Mouse (Mus musculus) embryonic facial prominence, embryonic 10.5 days (tissue): ENCODE measurements around the gene Ddx1. TPM values are rescaled to one million over a fixed set of nuclear protein-coding genes. Genes with fewer than 3 reads are reported as not detected.

ENCODE experiments used
- DNase-seq: peaks from one replicate; pipeline ENCODE4 v3.0.0-alpha.2; 2017; ENCODE audit warnings: low spot score
- H3K27ac ChIP-seq: fragments of 300-500 bp; sonication (generic); replicated peaks from 2 replicates; pipeline ENCODE4 v1.5.1; 2016; ENCODE audit warnings: mild to moderate bottlenecking
- H3K27me3 ChIP-seq: fragments of 300-500 bp; sonication (generic); replicated peaks from 2 replicates; pipeline ENCODE4 v1.6.1; 2016; ENCODE audit warnings: low read depth, mild to moderate bottlenecking; ENCODE audit not compliant: poor library complexity, severe bottlenecking
- H3K36me3 ChIP-seq: fragments of 300-500 bp; sonication (generic); replicated peaks from 2 replicates; pipeline ENCODE4 v1.6.1; 2016; ENCODE audit warnings: mild to moderate bottlenecking, moderate library complexity
- H3K4me1 ChIP-seq: fragments of 300-500 bp; sonication (generic); 2 replicates; pipeline ENCODE4 v1.6.1; 2016
- H3K4me3 ChIP-seq: fragments of 300-500 bp; sonication (generic); 2 replicates; pipeline ENCODE4 v1.5.1; 2016; ENCODE audit warnings: mild to moderate bottlenecking, moderate library complexity
- H3K9me3 ChIP-seq: fragments of 300-500 bp; sonication (generic); 2 replicates; pipeline ENCODE4 v1.6.1; 2016; ENCODE audit warnings: mild to moderate bottlenecking
- WGBS: fragments of 180-500 bp; shearing (Covaris S2); methylation state at CpG from one replicate; pipeline ENCODE4 v1.1.7; 2016; 5-methylcytosine and 5-hydroxymethylcytosine counted together
- polyA plus RNA-seq: library from polyadenylated mRNA; unstranded; fragments of >200 nt; fragmentation: Nextera tagmentation; extraction: Ambion mirVana; gene quantifications from 2 replicates; pipeline ENCODE4 v1.2.1, GENCODE M21; 2016

The Ddx1 gene
- polyA plus RNA-seq, 1 experiment from 2014 or later, result 199 TPM

- H3K36me3 ChIP-seq, result peaks cover 41% of the 10 kb centered on the region
- no peak for DNase-seq
- no peak overlapping the region for H3K4me3 ChIP-seq
- H3K4me1 ChIP-seq, result peaks cover 13% of the 10 kb centered on the region
- WGBS, result 79% methylated on average over 5 of the region's 5 CpGs
- H3K27ac ChIP-seq, result no peak overlapping the region
- no peaks in the 10 kb centered on the region for H3K27me3 ChIP-seq
- no peaks in the 10 kb centered on the region for H3K9me3 ChIP-seq
These were observed 32.4 kb downstream of the Ddx1 start for GRCm38 (mm10) chr12:13216501-13217103.

- Histone ChIP-seq H3K9me3 (no peaks in the 10 kb centered on the region), H3K36me3 (peaks cover 30% of the 10 kb centered on the region), H3K27ac (peak overlapping the region; percentile 45), H3K27me3 (0 out of 2 replicates have a peak, but pooled peaks cover 2% of the 10 kb centered on the region), H3K4me1 (peaks cover 20% of the 10 kb centered on the region), H3K4me3 (no peak overlapping the region)
- peak; percentile 88 for DNase-seq
- WGBS, result 22% methylated on average over 11 of the region's 11 CpGs
These were observed 34.4 kb downstream of the Ddx1 start for GRCm38 (mm10) chr12:13214345-13215278.

- no peak overlapping the region for H3K4me3 ChIP-seq
- peaks cover 3% of the 10 kb centered on the region for H3K36me3 ChIP-seq
- peaks cover 46% of the 10 kb centered on the region for H3K4me1 ChIP-seq
- WGBS, result 78% methylated on average over 11 of the region's 11 CpGs
- peaks cover 17% of the 10 kb centered on the region; the same call in 1 of the 2 replicates for H3K27me3 ChIP-seq
- peak overlapping the region; percentile 52 for H3K27ac ChIP-seq
- no peaks in the 10 kb centered on the region for H3K9me3 ChIP-seq
- no peak for DNase-seq
These were observed 37.1 kb downstream of the Ddx1 start for GRCm38 (mm10) chr12:13211746-13212482.

GRCm38 (mm10) chr12:13209692-13210377, 39.2 kb downstream of the Ddx1 start:
- 61% methylated on average over 13 of the region's 13 CpGs for WGBS
- peak overlapping the region; percentile 78 for H3K27ac ChIP-seq

GRCm38 (mm10) chr12:13208983-13209451, 40.0 kb downstream of the Ddx1 start:
- Histone ChIP-seq H3K36me3 (no peaks in the 10 kb centered on the region), H3K4me1 (peaks cover 39% of the 10 kb centered on the region), H3K27me3 (peaks cover 17% of the 10 kb centered on the region; the same call in 1 of the 2 replicates), H3K4me3 (no peak overlapping the region), H3K9me3 (no peaks in the 10 kb centered on the region), H3K27ac (peak overlapping the region; percentile 78)
- WGBS, result 26% methylated on average over 11 of the region's 11 CpGs
- DNase-seq, result peak; percentile 46

More at GRCm38 (mm10) chr12:13209692-13210377, 39.2 kb downstream of the Ddx1 start:
- Histone ChIP-seq H3K9me3 (no peaks in the 10 kb centered on the region), H3K4me1 (peaks cover 46% of the 10 kb centered on the region), H3K27me3 (peaks cover 17% of the 10 kb centered on the region; the same call in 1 of the 2 replicates), H3K4me3 (no peak overlapping the region), H3K36me3 (no peaks in the 10 kb centered on the region)
- no peak for DNase-seq

- peaks cover 39% of the 10 kb centered on the region for H3K4me1 ChIP-seq
- H3K36me3 ChIP-seq, result no peaks in the 10 kb centered on the region
- WGBS, result 47% methylated on average over 1 of the region's 1 CpGs
- DNase-seq, result no peak
- H3K27me3 ChIP-seq, result peaks cover 17% of the 10 kb centered on the region; the same call in 1 of the 2 replicates
- no peak overlapping the region for H3K4me3 ChIP-seq
- H3K9me3 ChIP-seq, result no peaks in the 10 kb centered on the region
- H3K27ac ChIP-seq, result peak overlapping the region; percentile 78; the same call in 1 of the 2 replicates
These were observed 40.5 kb downstream of the Ddx1 start for GRCm38 (mm10) chr12:13208517-13208916.

GRCm38 (mm10) chr12:13207099-13207498, 41.9 kb downstream of the Ddx1 start:
- Histone ChIP-seq H3K27me3 (peaks cover 17% of the 10 kb centered on the region; the same call in 1 of the 2 replicates), H3K4me1 (peaks cover 42% of the 10 kb centered on the region), H3K4me3 (no peak overlapping the region), H3K36me3 (no peaks in the 10 kb centered on the region), H3K27ac (no peak overlapping the region), H3K9me3 (no peaks in the 10 kb centered on the region)
- WGBS, result 69% methylated on average over 8 of the region's 8 CpGs
- no peak for DNase-seq

GRCm38 (mm10) chr12:13205733-13206132, 43.3 kb downstream of the Ddx1 start:
- H3K4me1 ChIP-seq, result peaks cover 37% of the 10 kb centered on the region
- no peaks in the 10 kb centered on the region for H3K36me3 ChIP-seq
- no peak overlapping the region for H3K27ac ChIP-seq
- no peaks in the 10 kb centered on the region for H3K9me3 ChIP-seq
- DNase-seq, result no peak
- 84% methylated on average over 3 of the region's 3 CpGs for WGBS
- no peak overlapping the region for H3K4me3 ChIP-seq
- H3K27me3 ChIP-seq, result peaks cover 17% of the 10 kb centered on the region; the same call in 1 of the 2 replicates

GRCm38 (mm10) chr12:13202322-13202721, 46.7 kb downstream of the Ddx1 start:
- H3K36me3 ChIP-seq, result no peaks in the 10 kb centered on the region
- DNase-seq, result no peak
- no peaks in the 10 kb centered on the region for H3K9me3 ChIP-seq
- 0 out of 2 replicates have a peak overlapping the region, but pooled peaks have one; percentile 24 for H3K27ac ChIP-seq
- H3K27me3 ChIP-seq, result no peaks in the 10 kb centered on the region; the same call in 1 of the 2 replicates
- no peak overlapping the region for H3K4me3 ChIP-seq
- peaks cover 20% of the 10 kb centered on the region for H3K4me1 ChIP-seq

GRCm38 (mm10) chr12:13200576-13200975, 48.4 kb downstream of the Ddx1 start:
- H3K27me3 ChIP-seq, result no peaks in the 10 kb centered on the region
- no peak overlapping the region for H3K27ac ChIP-seq
- H3K9me3 ChIP-seq, result no peaks in the 10 kb centered on the region
- DNase-seq, result no peak
- WGBS, result 86% methylated on average over 6 of the region's 6 CpGs
- no peak overlapping the region for H3K4me3 ChIP-seq
- H3K36me3 ChIP-seq, result no peaks in the 10 kb centered on the region
- peaks cover 20% of the 10 kb centered on the region for H3K4me1 ChIP-seq

- H3K4me3 ChIP-seq, result no peak overlapping the region
- H3K4me1 ChIP-seq, result peaks cover 20% of the 10 kb centered on the region
- peak; percentile 5 for DNase-seq
- no peaks in the 10 kb centered on the region for H3K9me3 ChIP-seq
- no peaks in the 10 kb centered on the region for H3K27me3 ChIP-seq
- H3K36me3 ChIP-seq, result no peaks in the 10 kb centered on the region
- H3K27ac ChIP-seq, result no peak overlapping the region
- WGBS, result 90% methylated on average over 13 of the region's 13 CpGs
These were observed 49.4 kb downstream of the Ddx1 start for GRCm38 (mm10) chr12:13199338-13200301.
